Mouse (Mus musculus) cerebellum, adult 18-20 months (tissue): ENCODE results near the gene Pard3.

Experiments
- DNase-seq, 2 experiments: peaks; one replicate each; pipeline ENCODE4 v3.0.0; 2021

The Pard3 gene

GRCm38 (mm10) chr8:127063551-127064360 lies at the start of gene Pard3:
Gene Pard3 (plus strand): TSS chr8:127063893.
- peak; percentile 77 to 85 for DNase-seq

- no peak for DNase-seq
Observed at GRCm38 (mm10) chr8:127021830-127022229, 41.9 kb upstream of the Pard3 start.

GRCm38 (mm10) chr8:127025256-127025717 lies 38.4 kb upstream of the Pard3 start:
- no peak for DNase-seq

- DNase-seq = no peak
Observed at GRCm38 (mm10) chr8:127025775-127026174, 37.9 kb upstream of the Pard3 start.

- DNase-seq = peak in 1 of 2 experiments; percentile 11
Observed at GRCm38 (mm10) chr8:127031476-127031875, 32.2 kb upstream of the Pard3 start.

GRCm38 (mm10) chr8:127038928-127039327 lies 24.8 kb upstream of the Pard3 start:
- DNase-seq = peak; percentile 7 to 24

- DNase-seq = no peak
Observed at GRCm38 (mm10) chr8:127049996-127050395, 13.7 kb upstream of the Pard3 start.

GRCm38 (mm10) chr8:127052132-127052531 lies 11.6 kb upstream of the Pard3 start:
- no peak for DNase-seq

GRCm38 (mm10) chr8:127055081-127055480 lies 8.6 kb upstream of the Pard3 start:
- no peak for DNase-seq

GRCm38 (mm10) chr8:127058759-127059158 lies 4.9 kb upstream of the Pard3 start:
- no peak for DNase-seq

- DNase-seq = no peak
Observed at GRCm38 (mm10) chr8:127059826-127060225, 3.9 kb upstream of the Pard3 start.

- peak; percentile 40 to 60 for DNase-seq
Observed at GRCm38 (mm10) chr8:127064361-127065112, 844 bp downstream of the Pard3 start.

GRCm38 (mm10) chr8:127065113-127065473 lies 1.4 kb downstream of the Pard3 start:
- no peak for DNase-seq

GRCm38 (mm10) chr8:127065791-127066190 lies 2.1 kb downstream of the Pard3 start:
- no peak for DNase-seq

- DNase-seq = no peak
Observed at GRCm38 (mm10) chr8:127066501-127066900, 2.8 kb downstream of the Pard3 start.

- DNase-seq = no peak
Observed at GRCm38 (mm10) chr8:127068719-127069118, 5.0 kb downstream of the Pard3 start.

- DNase-seq = peak; percentile 57 to 66
Observed at GRCm38 (mm10) chr8:127070225-127070624, 6.5 kb downstream of the Pard3 start.

- no peak for DNase-seq
Observed at GRCm38 (mm10) chr8:127073052-127073618, 9.4 kb downstream of the Pard3 start.

GRCm38 (mm10) chr8:127076511-127076910 lies 12.8 kb downstream of the Pard3 start:
- no peak for DNase-seq

- DNase-seq = no peak
Observed at GRCm38 (mm10) chr8:127079244-127079805, 15.6 kb downstream of the Pard3 start.

GRCm38 (mm10) chr8:127081297-127081696 lies 17.6 kb downstream of the Pard3 start:
- DNase-seq = no peak

GRCm38 (mm10) chr8:127082486-127082885 lies 18.8 kb downstream of the Pard3 start:
- no peak for DNase-seq

GRCm38 (mm10) chr8:127084565-127084964 lies 20.9 kb downstream of the Pard3 start:
- DNase-seq = no peak
